Mouse (Mus musculus) cerebellum, adult 9-11 months (tissue): ENCODE measurements at regions not wholly inside any gene's neighbourhood (a gene's known extent, or its start where the extent isn't known, plus 50 kb on each side); places are given as distances from the start of the nearest gene placed in this dataset.
"Not testable (repeated sequence)": the region's sequence is repeated elsewhere in the genome, so short reads cannot be mapped to it uniquely, and the experiment has no call there.

Source experiments
- DNase-seq: peaks from one replicate; pipeline ENCODE4 v3.0.0; 2022

- DNase-seq = peak; percentile 20
These were observed 222.3 kb downstream of the Brms1l start for GRCm38 (mm10) chr12:56058463-56058862.

- DNase-seq = no peak
These were observed 219.3 kb downstream of the Brms1l start for GRCm38 (mm10) chr12:56055382-56055781.

GRCm38 (mm10) chr12:56046050-56046449 is 209.9 kb downstream of the Brms1l start:
- no peak for DNase-seq

- DNase-seq = no peak
These were observed 184.9 kb downstream of the Brms1l start for GRCm38 (mm10) chr12:56020954-56021514.

- DNase-seq = no peak
These were observed 184.4 kb downstream of the Brms1l start for GRCm38 (mm10) chr12:56020547-56020946.

GRCm38 (mm10) chr12:56009976-56010375 is 173.9 kb downstream of the Brms1l start:
- no peak for DNase-seq

GRCm38 (mm10) chr12:56005846-56006245 is 169.7 kb downstream of the Brms1l start:
- no peak for DNase-seq

GRCm38 (mm10) chr12:56005321-56005720 is 169.2 kb downstream of the Brms1l start:
- no peak for DNase-seq

- no peak for DNase-seq
These were observed 168.4 kb downstream of the Brms1l start for GRCm38 (mm10) chr12:56004479-56004878.

- DNase-seq = no peak
These were observed 167.4 kb downstream of the Brms1l start for GRCm38 (mm10) chr12:56003561-56003960.

GRCm38 (mm10) chr12:55996585-55997377 is 160.7 kb downstream of the Brms1l start:
- DNase-seq = no peak

- DNase-seq = no peak
These were observed 147.6 kb downstream of the Brms1l start for GRCm38 (mm10) chr12:55983565-55984351.

- no peak for DNase-seq
These were observed 147.0 kb downstream of the Brms1l start for GRCm38 (mm10) chr12:55983128-55983527.

GRCm38 (mm10) chr12:55974262-55974661 is 138.1 kb downstream of the Brms1l start:
- DNase-seq = no peak

GRCm38 (mm10) chr12:55959319-55959718 is 123.2 kb downstream of the Brms1l start:
- not testable (repeated sequence) for DNase-seq

- no peak for DNase-seq
These were observed 104.4 kb downstream of the Brms1l start for GRCm38 (mm10) chr12:55940566-55940965.

GRCm38 (mm10) chr12:55939281-55940142 is 103.4 kb downstream of the Brms1l start:
- DNase-seq = no peak

- no peak for DNase-seq
These were observed 98.0 kb downstream of the Brms1l start for GRCm38 (mm10) chr12:55934172-55934571.

- no peak for DNase-seq
These were observed 97.3 kb downstream of the Brms1l start for GRCm38 (mm10) chr12:55933417-55933816.

GRCm38 (mm10) chr12:55930468-55930867 is 94.3 kb downstream of the Brms1l start:
- DNase-seq = no peak

GRCm38 (mm10) chr12:55926974-55927321 is 90.8 kb downstream of the Brms1l start:
- no peak for DNase-seq

GRCm38 (mm10) chr12:55926276-55926973 is 90.3 kb downstream of the Brms1l start:
- no peak for DNase-seq
